Mouse (Mus musculus): ENCODE results near the gene Ap3b1.
"Not testable (repeated sequence)": the region's sequence is repeated elsewhere in the genome, so short reads cannot be mapped to it uniquely, and the experiment has no call there.

The Ap3b1 gene

GRCm38 (mm10) chr13:94358401-94359265 is at the start of gene Ap3b1:
TSS of gene Ap3b1 (plus strand) at chr13:94358960.
- peak; percentile 82 to 83 for DNase-seq

GRCm38 (mm10) chr13:94312812-94313211 is 45.9 kb upstream of the Ap3b1 start:
- DNase-seq, result not testable (repeated sequence)

GRCm38 (mm10) chr13:94316975-94317511 is 41.7 kb upstream of the Ap3b1 start:
- DNase-seq, result no peak

- DNase-seq, result no peak
Observed at GRCm38 (mm10) chr13:94321094-94321792, 37.5 kb upstream of the Ap3b1 start.

GRCm38 (mm10) chr13:94322475-94322874 is 36.3 kb upstream of the Ap3b1 start:
- DNase-seq, result no peak

GRCm38 (mm10) chr13:94328063-94328462 is 30.7 kb upstream of the Ap3b1 start:
- DNase-seq, result no peak

GRCm38 (mm10) chr13:94329005-94329404 is 29.8 kb upstream of the Ap3b1 start:
- DNase-seq, result not testable (repeated sequence)

GRCm38 (mm10) chr13:94330392-94330979 is 28.3 kb upstream of the Ap3b1 start:
- no peak for DNase-seq

GRCm38 (mm10) chr13:94338357-94338756 is 20.4 kb upstream of the Ap3b1 start:
- no peak for DNase-seq

GRCm38 (mm10) chr13:94343192-94343591 is 15.6 kb upstream of the Ap3b1 start:
- DNase-seq, result no peak

GRCm38 (mm10) chr13:94344600-94344999 is 14.2 kb upstream of the Ap3b1 start:
- DNase-seq, result not testable (repeated sequence)

- DNase-seq, result no peak
Observed at GRCm38 (mm10) chr13:94354584-94354983, 4.2 kb upstream of the Ap3b1 start.

GRCm38 (mm10) chr13:94358101-94358400 is 709 bp upstream of the Ap3b1 start:
- no peak for DNase-seq

GRCm38 (mm10) chr13:94359282-94359920 is 641 bp downstream of the Ap3b1 start:
- no peak for DNase-seq

- not testable (repeated sequence) for DNase-seq
Observed at GRCm38 (mm10) chr13:94361013-94361580, 2.3 kb downstream of the Ap3b1 start.

GRCm38 (mm10) chr13:94364336-94364735 is 5.6 kb downstream of the Ap3b1 start:
- no peak for DNase-seq

- DNase-seq, result no peak
Observed at GRCm38 (mm10) chr13:94365108-94365907, 6.5 kb downstream of the Ap3b1 start.

GRCm38 (mm10) chr13:94367869-94368268 is 9.1 kb downstream of the Ap3b1 start:
- DNase-seq, result no peak

GRCm38 (mm10) chr13:94370521-94370920 is 11.8 kb downstream of the Ap3b1 start:
- no peak for DNase-seq

- no peak for DNase-seq
Observed at GRCm38 (mm10) chr13:94372066-94372465, 13.3 kb downstream of the Ap3b1 start.

GRCm38 (mm10) chr13:94374131-94374530 is 15.4 kb downstream of the Ap3b1 start:
- no peak for DNase-seq
